In genomic region chr1:59883349-59884134, GRCm38 (mm10) we compare ENCODE assay signal across 9 mouse cellular contexts. TPM values are rescaled to one million over a fixed set of nuclear protein-coding genes. Genes with fewer than 3 reads are reported as not detected.
DNase-seq lines count a peak whose midpoint lies in the region; ATAC-seq and TF ChIP-seq lines count a peak whose summit lies in the region.
"Had no signal": no experiment of that assay in that cellular context is flagged by ENCODE, and none has a peak within 500 bp of the region (broad histone marks: within the 10 kb centered on the region; RNA-seq: fewer than 3 reads in every experiment).

No protein-coding gene starts in this region.

- H3ac ChIP-seq in C2C12 (ENCODE audit: control insufficient read depth, insufficient read length, low read depth): no peak overlapping the region

- peak; percentile 62 for DNase-seq in adrenal gland, adult 2 months
- peak; percentile 81 for DNase-seq in embryo, embryonic 10.5 days (ENCODE audit: low spot score)
- DNase-seq in gastrocnemius, postnatal 25 days: peak; percentile 45
- peak; percentile 83 for DNase-seq in kidney, postnatal 14 days
- DNase-seq in lung, adult 18-20 months: peak; percentile 70 to 77
- peak; percentile 73 for DNase-seq in thymus, postnatal 0 days (ENCODE audit: low spot score)

- H3K4me3 ChIP-seq in C2C12 (ENCODE audit: insufficient read depth, poor library complexity, severe bottlenecking): no peak overlapping the region
- H3K4me3 ChIP-seq: erythroblast, embryonic 14.5 days had no signal

- H3K79me3 ChIP-seq in C2C12 (ENCODE audit: low read depth): no peaks in the 10 kb centered on the region

- H3K36me3 ChIP-seq in C2C12 (ENCODE audit: control insufficient read depth, insufficient read depth): peaks cover 7% of the 10 kb centered on the region

- ATAC-seq in neutrophil, adult 5-6 weeks (ENCODE audit: extremely low read depth, insufficient number of reproducible peaks, low FRiP score, poor library complexity, severe bottlenecking): peak; percentile 89

- H3K79me2 ChIP-seq in C2C12 (ENCODE audit: control insufficient read depth, insufficient read depth): no peaks in the 10 kb centered on the region

- no peaks in the 10 kb centered on the region for H3K27me3 ChIP-seq in C2C12 (ENCODE audit: control insufficient read depth, insufficient read depth, insufficient read length)

- TF ChIP-seq CTCF in C2C12 (IDR thresholded peaks at IDR 0.05; ENCODE audit: control insufficient read depth, insufficient read depth, insufficient read length): peak; percentile 78

TF ChIP-seq in C2C12, 6 proteins besides CTCF, POLR2A, EP300 and RAD21:
- TF ChIP-seq CEBPB (IDR thresholded peaks at IDR 0.05; ENCODE audit: low read depth) (no peak), MYOD1 (IDR thresholded peaks at IDR 0.05; ENCODE audit: control insufficient read depth, insufficient read length, low read depth) (no peak), MAX (IDR thresholded peaks at IDR 0.05) (no peak), FOSL1 (IDR thresholded peaks at IDR 0.05; ENCODE audit: insufficient read depth, low read length, poor library complexity, severe bottlenecking) (no peak), MYOG (IDR thresholded peaks at IDR 0.05; ENCODE audit: control insufficient read depth, extremely low read depth, insufficient read length) (no peak), USF1 (IDR thresholded peaks at IDR 0.05; ENCODE audit: low read depth) (no peak)

RNA-seq across cellular contexts. Expression of gene Fam117b, which starts 29.3 kb away (rescaled TPM):
- polyA plus RNA-seq in C2C12 (2012; fragmentation: generic; extraction: Trizol): 5.8 TPM
- 10 to 100 TPM; 33.8 to 35.6 TPM for total RNA-seq in adrenal gland, adult 2 months (2021)
- 23.7 and 26.9 TPM in 2 replicates for polyA plus RNA-seq in adrenal gland, adult 2 months (2012; rRNA removed)
- total RNA-seq in gastrocnemius, postnatal 25 days (2021): 1 to 10 TPM; 3.5 to 4.6 TPM
- 45.4 TPM in 2 replicates for total RNA-seq in neutrophil, adult 5-6 weeks (2017)
- 4.8 and 5.9 TPM in 2 replicates for polyA plus RNA-seq in thymus, postnatal 0 days (2015; fragmentation: Nextera tagmentation; extraction: Ambion mirVana)
